Mouse (Mus musculus) limb, embryonic 15.5 days (tissue): ENCODE measurements at regions not wholly inside any gene's neighbourhood (a gene's known extent, or its start where the extent isn't known, plus 50 kb on each side); places are given as distances from the start of the nearest gene placed in this dataset.

Experiments used
- ATAC-seq: fragments of 200-750 bp; cut with Nextera tagmentation; 2 replicates; pipeline ENCODE4 v1.8.0; 2017; ENCODE audit warnings: low read depth, moderate TSS enrichment; ENCODE audit not compliant: insufficient number of reproducible peaks, low FRiP score, low TSS enrichment
- H3K27ac ChIP-seq: fragments of 300-500 bp; sonication (generic); 2 replicates; pipeline ENCODE4 v1.5.1; 2015; ENCODE audit warnings: moderate library complexity, mild to moderate bottlenecking, inconsistent platforms
- H3K27me3 ChIP-seq: fragments of 300-500 bp; sonication (generic); 2 replicates; pipeline ENCODE4 v1.6.1; 2015; ENCODE audit warnings: inconsistent platforms
- H3K36me3 ChIP-seq: fragments of 300-500 bp; sonication (generic); 2 replicates; pipeline ENCODE4 v1.6.1; 2015; ENCODE audit warnings: inconsistent platforms
- H3K4me1 ChIP-seq: fragments of 300-500 bp; sonication (generic); 2 replicates; pipeline ENCODE4 v1.6.1; 2015; ENCODE audit warnings: inconsistent platforms
- H3K4me2 ChIP-seq: fragments of 300-500 bp; sonication (generic); 2 replicates; pipeline ENCODE4 v1.6.1; 2015; ENCODE audit warnings: mild to moderate bottlenecking, inconsistent platforms
- H3K4me3 ChIP-seq: fragments of 300-500 bp; sonication (generic); 2 replicates; pipeline ENCODE4 v1.5.1; 2015; ENCODE audit warnings: mild to moderate bottlenecking, inconsistent platforms
- H3K9ac ChIP-seq: fragments of 300-500 bp; sonication (generic); 2 replicates; pipeline ENCODE4 v1.6.1; 2015; ENCODE audit warnings: inconsistent platforms
- H3K9me3 ChIP-seq: fragments of 300-500 bp; sonication (generic); 2 replicates; pipeline ENCODE4 v1.6.1; 2016; ENCODE audit warnings: inconsistent platforms
- WGBS: fragments of 180-500 bp; shearing (Covaris S2); methylation state at CpG from one replicate; pipeline ENCODE4 v1.1.7; 2015; 5-methylcytosine and 5-hydroxymethylcytosine counted together

DNA sequence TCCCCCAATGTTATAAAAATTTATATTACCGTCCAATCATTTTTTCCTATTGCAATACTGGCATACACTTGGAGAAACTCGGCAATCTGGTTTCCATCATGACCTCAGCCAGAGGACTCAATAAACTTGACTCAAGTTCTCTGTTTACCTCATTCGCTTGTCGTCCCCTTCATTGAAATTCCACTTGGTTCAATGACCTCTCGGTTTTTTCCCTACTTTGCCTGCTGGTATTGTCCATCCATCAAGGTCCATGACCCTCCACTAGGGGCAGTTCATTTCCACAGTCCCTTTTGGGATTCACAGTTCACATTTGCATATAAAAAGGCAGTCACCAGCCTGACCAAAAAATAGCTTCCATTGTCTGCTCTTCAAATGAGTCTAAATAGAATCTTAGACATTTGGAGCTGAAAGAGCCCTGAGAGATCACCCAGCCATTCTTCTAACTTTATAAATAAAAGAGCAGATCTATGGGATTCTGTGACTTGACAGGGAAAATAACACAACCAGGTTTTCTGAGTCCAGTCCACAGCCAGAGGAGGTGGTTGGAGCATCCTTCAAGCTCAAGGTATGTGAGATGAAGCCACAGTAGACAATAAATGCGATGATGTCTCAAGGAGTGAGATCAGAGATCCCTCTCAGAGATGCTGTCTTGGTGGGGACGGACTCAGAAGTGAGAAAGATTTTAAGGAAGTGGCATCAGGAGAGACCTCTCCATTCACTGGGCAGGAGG, 347.4 kb upstream of the Jarid2 start:
- 59% methylated on average over 7 of the region's 7 CpGs for WGBS
- H3K27me3 ChIP-seq: no peaks in the 10 kb centered on the region
- no peak overlapping the region for H3K27ac ChIP-seq
- no peaks in the 10 kb centered on the region for H3K9me3 ChIP-seq
- peaks cover 14% of the 10 kb centered on the region; the same call in 1 of the 2 replicates for H3K4me1 ChIP-seq
- H3K4me3 ChIP-seq: no peak overlapping the region
- ATAC-seq: no peak
- H3K9ac ChIP-seq: no peak overlapping the region
- no peak overlapping the region for H3K4me2 ChIP-seq
- no peaks in the 10 kb centered on the region for H3K36me3 ChIP-seq

- no peak overlapping the region for H3K4me2 ChIP-seq
- no peak overlapping the region for H3K27ac ChIP-seq
- peaks cover 19% of the 10 kb centered on the region; the same call in 1 of the 2 replicates for H3K4me1 ChIP-seq
- no peaks in the 10 kb centered on the region for H3K27me3 ChIP-seq
- 38% methylated on average over 11 of the region's 11 CpGs for WGBS
- H3K9me3 ChIP-seq: no peaks in the 10 kb centered on the region
- no peak overlapping the region for H3K9ac ChIP-seq
- ATAC-seq: no peak
- no peak overlapping the region for H3K4me3 ChIP-seq
- H3K36me3 ChIP-seq: no peaks in the 10 kb centered on the region
These were observed 346.0 kb upstream of the Jarid2 start for GRCm38 (mm10) chr13:44383322-44383721.

DNA sequence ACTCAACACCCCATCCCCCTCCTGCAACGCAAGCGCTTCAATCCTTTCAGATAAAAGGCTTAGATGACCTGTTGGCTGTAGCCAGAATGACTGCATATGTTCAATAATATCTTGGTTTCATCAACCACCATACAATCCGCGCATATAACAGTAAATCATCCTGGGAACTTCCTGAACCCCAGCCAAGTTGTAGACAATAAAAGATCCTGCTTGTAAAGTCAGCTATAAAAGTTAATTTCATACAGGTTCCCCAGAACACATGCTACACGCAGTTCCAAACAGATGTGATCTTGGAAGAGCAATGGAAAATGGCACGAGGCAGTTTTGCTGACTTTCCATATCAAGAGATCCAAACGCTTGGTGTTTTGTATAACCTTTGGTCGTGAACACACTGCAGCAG, 342.5 kb upstream of the Jarid2 start:
- H3K36me3 ChIP-seq: no peaks in the 10 kb centered on the region
- whole genome bisulfite sequencing: 16% methylated on average over 8 of the region's 8 CpGs
- peak; percentile 58; the same call in 1 of the 2 replicates for ATAC-seq

GRCm38 (mm10) chr13:44389696-44390095, 339.6 kb upstream of the Jarid2 start:
- Histone ChIP-seq H3K9me3 (no peaks in the 10 kb centered on the region), H3K27me3 (no peaks in the 10 kb centered on the region), H3K4me1 (peaks cover 8% of the 10 kb centered on the region; the same call in 1 of the 2 replicates), H3K4me2 (no peak overlapping the region), H3K4me3 (no peak overlapping the region), H3K9ac (no peak overlapping the region), H3K36me3 (no peaks in the 10 kb centered on the region), H3K27ac (no peak overlapping the region)
- 90% methylated on average over 5 of the region's 5 CpGs for WGBS
- ATAC-seq: no peak

More for the DNA sequence above, 342.5 kb upstream of the Jarid2 start:
- Histone ChIP-seq H3K4me3 (no peak overlapping the region), H3K9me3 (no peaks in the 10 kb centered on the region), H3K4me1 (peaks cover 16% of the 10 kb centered on the region; the same call in 1 of the 2 replicates), H3K27ac (peak overlapping the region; percentile 18; the same call in 1 of the 2 replicates), H3K9ac (no peak overlapping the region), H3K4me2 (no peak overlapping the region), H3K27me3 (no peaks in the 10 kb centered on the region)

DNA sequence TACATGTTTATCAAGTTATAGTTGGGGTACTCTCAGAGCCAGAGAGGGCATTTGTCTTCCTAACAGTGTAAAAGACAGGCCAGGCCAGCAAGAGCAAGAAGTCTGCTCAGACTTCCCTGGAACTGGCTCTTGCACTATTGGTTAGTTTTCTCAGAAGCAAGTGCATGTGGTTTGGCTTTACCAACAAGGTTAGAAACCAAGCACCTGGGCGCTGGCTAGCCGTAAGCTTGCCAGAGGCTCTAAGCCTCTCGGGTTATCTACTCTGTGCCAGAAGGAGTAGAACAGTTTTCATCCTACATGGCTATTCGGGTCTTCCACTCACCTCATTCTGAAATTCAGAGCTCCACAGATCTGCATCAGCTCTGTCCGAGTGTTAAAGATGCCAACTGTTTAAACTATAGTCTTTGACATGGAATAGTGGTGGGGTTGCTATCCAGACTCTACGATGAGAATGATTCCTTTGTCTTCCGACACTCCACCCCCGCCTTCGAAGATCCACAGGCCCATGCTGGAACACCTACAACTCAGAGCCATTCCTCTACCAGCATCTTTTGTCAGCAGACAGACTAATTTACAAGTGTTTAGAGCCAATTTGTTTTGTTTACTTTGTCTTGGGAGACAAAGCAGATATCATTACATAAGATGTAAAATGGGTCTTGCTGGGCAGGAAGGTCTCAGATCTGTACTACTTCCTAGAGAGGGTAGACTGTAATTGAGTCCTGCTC, 338.4 kb upstream of the Jarid2 start:
- ATAC-seq: no peak
- Histone ChIP-seq H3K36me3 (no peaks in the 10 kb centered on the region), H3K9ac (no peak overlapping the region), H3K4me2 (no peak overlapping the region), H3K27me3 (no peaks in the 10 kb centered on the region), H3K9me3 (no peaks in the 10 kb centered on the region), H3K27ac (no peak overlapping the region), H3K4me1 (peaks cover 8% of the 10 kb centered on the region; the same call in 1 of the 2 replicates), H3K4me3 (no peak overlapping the region)
- WGBS: 89% methylated on average over 9 of the region's 9 CpGs

GRCm38 (mm10) chr13:44394016-44394415, 335.3 kb upstream of the Jarid2 start:
- Histone ChIP-seq H3K27me3 (no peaks in the 10 kb centered on the region), H3K4me1 (peaks cover 6% of the 10 kb centered on the region), H3K9ac (no peak overlapping the region), H3K9me3 (no peaks in the 10 kb centered on the region), H3K36me3 (no peaks in the 10 kb centered on the region), H3K4me3 (no peak overlapping the region), H3K4me2 (no peak overlapping the region), H3K27ac (no peak overlapping the region)
- WGBS: 92% methylated on average over 5 of the region's 5 CpGs
- ATAC-seq: no peak

GRCm38 (mm10) chr13:44398613-44399369, 330.5 kb upstream of the Jarid2 start:
- Histone ChIP-seq H3K4me1 (peaks cover 17% of the 10 kb centered on the region), H3K27ac (no peak overlapping the region; the same call in 1 of the 2 replicates), H3K9me3 (no peaks in the 10 kb centered on the region), H3K36me3 (no peaks in the 10 kb centered on the region), H3K4me2 (no peak overlapping the region), H3K4me3 (no peak overlapping the region), H3K9ac (no peak overlapping the region), H3K27me3 (no peaks in the 10 kb centered on the region)
- WGBS: 67% methylated on average over 15 of the region's 15 CpGs
- ATAC-seq: no peak

DNA sequence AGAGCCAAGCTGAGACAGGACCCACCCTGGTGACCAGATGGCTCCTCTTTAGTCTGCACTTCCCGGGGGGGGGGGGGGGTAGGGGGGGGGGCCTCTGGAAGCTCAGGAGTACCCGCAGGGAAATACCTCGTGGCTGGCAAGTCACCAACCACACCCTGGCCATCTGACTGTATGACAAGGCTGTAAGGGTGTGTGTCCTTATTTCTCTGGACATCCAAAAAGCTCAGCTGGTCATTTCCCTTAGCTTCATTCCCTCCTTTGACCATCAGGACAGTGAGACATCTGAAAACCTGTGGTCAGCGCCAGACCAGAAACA, 329.9 kb upstream of the Jarid2 start:
- peaks cover 17% of the 10 kb centered on the region for H3K4me1 ChIP-seq
- WGBS: 27% methylated on average over 4 of the region's 4 CpGs
- no peak overlapping the region for H3K27ac ChIP-seq

GRCm38 (mm10) chr13:44399831-44400321, 329.4 kb upstream of the Jarid2 start:
- peak; percentile 72; the same call in 1 of the 2 replicates for ATAC-seq
- WGBS: 33% methylated on average over 7 of the region's 7 CpGs
- Histone ChIP-seq H3K4me3 (no peak overlapping the region), H3K27ac (no peak overlapping the region), H3K27me3 (no peaks in the 10 kb centered on the region), H3K4me1 (peaks cover 17% of the 10 kb centered on the region), H3K4me2 (no peak overlapping the region), H3K9ac (no peak overlapping the region), H3K36me3 (no peaks in the 10 kb centered on the region), H3K9me3 (no peaks in the 10 kb centered on the region)

More for the DNA sequence above, 329.9 kb upstream of the Jarid2 start:
- Histone ChIP-seq H3K9ac (no peak overlapping the region), H3K36me3 (no peaks in the 10 kb centered on the region), H3K4me3 (no peak overlapping the region), H3K27me3 (no peaks in the 10 kb centered on the region), H3K4me2 (no peak overlapping the region), H3K9me3 (no peaks in the 10 kb centered on the region)
- no peak for ATAC-seq

DNA sequence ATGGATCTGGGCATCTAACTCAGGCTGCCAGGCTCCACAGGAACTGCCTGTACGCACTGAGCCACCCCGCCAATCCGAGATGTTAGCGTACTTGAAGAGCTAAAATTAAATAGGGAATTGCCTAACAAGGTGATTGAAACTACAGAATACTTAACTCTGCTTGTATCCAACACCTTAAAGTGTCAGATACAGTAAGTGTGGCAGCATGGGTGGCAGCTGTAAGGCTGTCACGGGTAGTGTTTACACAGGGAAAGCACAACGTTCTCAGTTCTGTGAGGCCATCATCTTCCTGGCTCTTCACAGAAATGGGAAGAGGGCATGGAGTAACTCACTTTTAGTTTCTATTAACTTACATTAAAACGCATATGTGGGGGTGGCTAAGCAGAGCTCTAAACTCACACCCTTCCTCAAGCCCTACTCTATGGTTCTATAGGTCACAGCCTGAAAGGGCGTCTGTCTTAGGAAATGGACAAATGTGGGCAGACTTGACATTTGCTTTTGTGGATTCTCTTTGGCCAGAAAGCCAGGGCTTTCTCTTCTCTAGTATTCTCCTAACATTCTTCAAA, 325.2 kb upstream of the Jarid2 start:
- 84% methylated on average over 8 of the region's 8 CpGs for WGBS
- Histone ChIP-seq H3K4me1 (peaks cover 19% of the 10 kb centered on the region), H3K4me2 (no peak overlapping the region), H3K9ac (no peak overlapping the region), H3K27me3 (no peaks in the 10 kb centered on the region), H3K9me3 (no peaks in the 10 kb centered on the region), H3K36me3 (no peaks in the 10 kb centered on the region), H3K4me3 (no peak overlapping the region), H3K27ac (no peak overlapping the region)
- ATAC-seq: no peak

GRCm38 (mm10) chr13:44407307-44407706, 322.0 kb upstream of the Jarid2 start:
- H3K27me3 ChIP-seq: no peaks in the 10 kb centered on the region
- H3K27ac ChIP-seq: no peak overlapping the region
- no peak overlapping the region for H3K4me3 ChIP-seq
- H3K4me1 ChIP-seq: peaks cover 17% of the 10 kb centered on the region
- no peak overlapping the region for H3K9ac ChIP-seq
- 66% methylated on average over 2 of the region's 2 CpGs for WGBS
- H3K36me3 ChIP-seq: no peaks in the 10 kb centered on the region
- H3K4me2 ChIP-seq: no peak overlapping the region
- no peaks in the 10 kb centered on the region for H3K9me3 ChIP-seq
- ATAC-seq: no peak
